Mouse (Mus musculus) lung, adult 2 months (tissue): ENCODE results near the gene Cog6.

Experiments
- CTCF ChIP-seq: fragments of 200-500 bp; IDR thresholded peaks from 2 replicates; pipeline ENCODE4 v1.5.1; 2011; ENCODE audit warnings: mild to moderate bottlenecking, low read length, control low read depth; ENCODE audit not compliant: insufficient read depth
- POLR2A ChIP-seq: fragments of 200-500 bp; IDR thresholded peaks from 2 replicates; pipeline ENCODE4 v1.6.1; 2011; ENCODE audit warnings: low read depth, mild to moderate bottlenecking, control low read depth, low read length, borderline replicate concordance; ENCODE audit errors: extremely low read depth

- no peak for TF ChIP-seq CTCF
- no peak for TF ChIP-seq POLR2A
Observed at GRCm38 (mm10) chr3:53036076-53036475, 19.0 kb upstream of the Cog6 start.
